Mouse (Mus musculus) T-helper 17 cell (primary cell): Measurements from ENCODE around the gene Ppil1.

Experiments used
- in situ Hi-C, 2 experiments: fragments of 300-600 bp; cut with MboI, MseI; formaldehyde crosslinking; loops; 1 replicate in 1 of 2; 2 replicates in 1 of 2; pipeline ENCODE4 v1.15.1; 2025; ENCODE audit warnings: high pct_unique_total_duplicates in 2 of 2

Ppil1 gene

DNA sequence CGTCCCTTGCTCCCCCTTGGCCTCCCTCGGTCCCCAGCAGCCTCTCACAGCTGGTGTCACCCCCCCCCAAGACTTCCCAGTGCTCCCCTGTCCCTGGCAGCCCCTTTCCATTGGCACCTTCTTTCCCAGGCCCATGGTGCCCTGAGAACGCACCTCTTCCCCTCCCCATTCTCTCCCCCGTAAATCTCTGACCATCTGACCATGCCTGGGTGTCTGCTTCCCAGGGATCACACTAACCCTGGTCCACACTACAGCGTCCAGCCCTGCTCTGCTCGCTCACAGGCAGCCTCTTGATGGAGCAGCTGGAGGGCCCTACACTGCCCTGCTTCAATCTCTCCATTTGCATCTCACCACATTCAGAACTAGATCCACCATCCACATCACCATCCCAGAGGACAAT is 7.5 kb downstream of the Ppil1 start:
- in situ Hi-C loops: loop anchor here (5.0 to 25.0 kb wide), 3 partner anchors 79 to 251 kb away; partner anchors contain the start of gene Fgd2 (in 1 of the 2)

DNA sequence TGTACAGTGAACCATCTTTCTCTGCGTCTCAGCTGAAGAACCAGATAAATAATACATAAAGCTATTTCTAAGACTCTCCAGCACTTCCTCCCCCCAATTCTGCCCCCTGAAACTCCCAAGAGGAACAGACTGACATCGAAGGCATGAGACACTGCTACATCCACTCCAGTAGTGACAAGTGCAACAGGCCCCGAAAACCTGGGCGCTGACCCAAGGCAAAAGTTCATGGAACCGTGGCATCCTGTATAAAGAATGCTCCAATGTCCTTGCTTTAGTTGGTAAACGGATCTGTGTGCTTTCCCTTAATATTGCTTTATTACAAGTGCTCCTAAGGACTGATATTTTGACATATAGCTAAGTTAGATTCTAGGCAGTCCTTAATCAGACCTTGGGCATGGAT is 9.2 kb downstream of the Ppil1 start:
- in situ Hi-C loops: loop anchor here (5.0 to 25.0 kb wide), 3 partner anchors 77 to 253 kb away; partner anchors contain the start of gene Fgd2 (in 1 of the 2)

DNA sequence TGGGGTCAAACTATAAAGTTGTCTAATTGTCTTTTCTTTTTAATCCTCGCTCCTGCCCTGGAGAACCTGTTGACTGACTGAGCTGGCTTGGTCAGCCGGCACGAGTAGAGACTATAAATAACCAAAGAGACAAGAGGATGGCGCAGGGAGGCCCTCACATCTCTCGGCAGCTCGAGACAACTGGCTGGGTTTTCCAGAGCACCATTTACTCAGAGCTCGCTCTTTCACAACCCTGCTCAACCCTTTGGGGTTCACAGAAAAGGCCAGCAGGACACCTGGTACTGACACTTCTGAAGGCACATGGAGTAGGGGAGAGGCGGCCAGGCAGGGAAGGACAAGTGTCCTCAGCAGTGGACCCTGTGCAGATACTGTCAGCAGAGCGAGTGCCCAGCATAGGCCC is 10.3 kb downstream of the Ppil1 start:
- in situ Hi-C loops: loop anchor here in 1 of 2 experiments (25.0 kb wide), 1 partner anchor 109 kb away; the partner anchor contains the start of gene Fgd2

DNA sequence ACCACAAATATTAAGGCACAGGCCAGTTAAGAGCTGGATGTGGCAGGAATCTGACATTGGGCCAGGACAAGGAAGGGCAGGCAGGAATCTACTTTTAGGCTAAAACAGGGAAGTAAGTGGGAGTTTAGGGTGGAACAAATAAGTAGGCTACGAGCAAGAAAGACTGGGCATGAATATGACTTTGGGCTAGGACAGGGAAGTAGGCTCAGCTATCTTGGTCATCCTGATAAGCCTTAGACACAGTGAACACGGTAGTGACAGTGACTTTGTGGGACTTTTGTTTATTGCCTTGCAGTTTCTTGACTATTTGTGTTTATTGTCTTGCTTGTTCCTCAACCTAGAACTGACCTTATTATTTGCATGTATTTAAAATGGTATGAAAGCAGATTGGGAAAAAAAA is 10.8 kb downstream of the Ppil1 start:
- in situ Hi-C loops: loop anchor here in 1 of 2 experiments (25.0 kb wide), 1 partner anchor 109 kb away; the partner anchor contains the start of gene Fgd2

DNA sequence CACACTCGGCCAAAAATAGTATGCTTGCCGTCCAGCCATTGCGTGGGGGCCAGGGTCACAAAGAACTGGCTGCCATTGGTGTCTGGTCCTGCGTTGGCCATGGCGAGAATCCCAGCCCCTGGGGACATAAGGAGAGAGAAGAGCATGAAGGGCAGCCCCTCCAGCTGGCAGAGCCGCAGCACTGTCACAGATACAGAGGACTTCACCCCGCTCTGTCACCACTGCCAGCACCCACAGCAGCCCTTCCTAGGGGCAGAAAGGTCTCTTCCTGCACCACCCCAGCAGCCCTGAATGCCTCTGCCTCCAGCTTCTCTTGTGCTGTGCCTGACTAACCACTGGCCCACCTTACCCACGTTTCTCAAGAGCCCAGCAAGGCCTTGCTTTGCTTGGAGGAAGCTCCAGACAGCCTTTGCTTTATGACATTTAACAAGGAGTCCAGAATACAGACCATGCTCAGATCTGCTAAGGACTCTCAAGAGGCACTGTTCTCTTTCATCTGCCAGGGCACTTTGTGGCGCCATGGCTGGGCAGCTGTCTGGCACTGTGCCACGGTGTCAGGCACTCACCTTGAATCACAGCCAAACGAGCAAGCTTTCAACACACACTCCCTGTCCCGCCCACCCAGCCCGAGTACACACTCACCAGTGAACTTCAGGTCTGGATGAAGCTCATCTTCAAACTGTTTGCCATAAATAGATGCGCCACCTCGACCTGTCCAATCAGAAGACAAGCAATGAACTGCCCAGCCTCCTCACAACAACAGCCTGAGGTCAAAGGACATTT is 12.2 kb downstream of the Ppil1 start:
- in situ Hi-C loops: loop anchor here in 1 of 2 experiments (25.0 kb wide), 1 partner anchor 111 kb away; the partner anchor contains the start of gene Fgd2

DNA sequence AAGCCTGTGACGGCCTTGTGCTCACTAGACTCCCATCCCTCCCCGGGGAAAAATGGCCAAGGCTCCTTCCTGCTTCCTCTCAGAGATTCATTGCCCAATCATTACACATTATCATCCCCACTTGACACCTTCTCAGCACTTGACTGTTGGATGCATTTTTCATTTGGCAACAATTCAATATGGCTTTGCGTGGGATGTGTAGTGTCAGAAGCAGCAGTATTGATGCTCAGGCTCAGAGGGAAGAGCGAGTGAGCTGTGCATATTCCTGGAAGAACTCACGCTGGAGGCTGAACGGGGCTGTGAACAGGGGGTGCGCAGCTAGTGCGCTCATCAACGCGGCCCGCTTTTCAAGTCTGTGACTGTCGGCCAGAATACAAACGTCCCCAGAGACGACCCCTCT is 13.0 kb downstream of the Ppil1 start:
- in situ Hi-C loops: loop anchor here in 1 of 2 experiments (25.0 kb wide), 1 partner anchor 111 kb away; the partner anchor contains the start of gene Fgd2

DNA sequence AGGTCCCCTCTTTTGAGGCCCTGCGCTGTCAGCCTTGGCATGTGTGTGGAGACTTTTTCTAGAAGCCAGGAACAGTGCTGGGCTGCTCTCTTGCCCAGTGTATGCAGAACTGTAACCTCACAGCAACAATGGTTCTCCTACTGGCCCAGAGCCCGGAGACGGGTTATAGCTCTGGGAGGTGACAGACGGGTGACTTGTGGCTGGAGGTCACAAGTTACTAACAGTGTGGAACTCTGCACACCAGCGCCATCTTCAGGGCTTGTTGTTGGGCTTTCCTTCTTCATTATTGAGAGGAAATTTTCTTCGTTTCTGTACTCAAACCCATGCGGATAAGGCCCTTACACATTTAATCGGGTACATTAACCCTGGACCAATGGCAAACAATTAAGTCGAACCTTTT is 14.5 kb downstream of the Ppil1 start:
- in situ Hi-C loops: loop anchor here in 1 of 2 experiments (5.0 kb wide), 1 partner anchor 197 kb away; no protein-coding TSS in a partner anchor

DNA sequence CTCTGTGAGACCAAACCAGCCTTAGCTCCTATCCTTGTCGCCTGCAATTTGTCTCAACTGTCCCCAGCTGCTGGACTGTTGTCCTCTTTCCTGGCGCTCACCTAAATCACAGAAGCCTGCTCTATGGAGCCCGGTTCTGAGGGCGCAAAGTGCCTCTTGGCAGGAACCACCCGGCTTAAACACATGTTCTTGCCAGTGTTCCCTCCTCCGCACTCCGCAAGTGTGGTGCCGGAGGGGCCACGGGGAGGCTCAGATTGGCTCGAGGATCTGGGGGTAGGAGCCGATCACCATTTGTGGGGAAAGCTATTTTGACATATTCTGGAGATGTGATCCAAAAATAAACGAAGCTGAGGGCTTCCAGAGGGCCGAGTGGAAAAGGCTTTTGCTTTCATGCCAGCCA is 16.1 kb downstream of the Ppil1 start:
- in situ Hi-C loops: loop anchor here in 1 of 2 experiments (5.0 kb wide), 1 partner anchor 196 kb away; no protein-coding TSS in a partner anchor

DNA sequence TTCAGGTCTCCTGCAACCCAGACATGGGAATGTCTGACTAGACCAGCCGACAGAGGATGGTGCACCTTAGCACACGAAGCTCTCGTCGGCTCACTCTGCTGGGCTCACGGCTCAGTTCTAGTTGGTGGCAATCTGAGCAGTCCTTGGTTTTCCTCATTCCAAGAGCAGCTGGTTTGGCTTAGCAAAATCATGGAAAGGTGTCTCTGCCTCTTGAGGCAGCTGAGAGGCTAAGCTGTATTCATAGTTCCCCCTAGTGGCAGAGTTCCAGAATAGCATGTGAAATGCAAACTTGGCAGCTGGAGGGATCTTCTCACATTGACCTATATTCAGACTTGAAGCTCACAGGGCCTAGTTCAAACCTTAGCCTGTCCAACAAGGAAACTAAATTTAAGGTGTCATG is 17.4 kb downstream of the Ppil1 start:
- in situ Hi-C loops: loop anchor here in 1 of 2 experiments (5.0 kb wide), 1 partner anchor 194 kb away; no protein-coding TSS in a partner anchor

DNA sequence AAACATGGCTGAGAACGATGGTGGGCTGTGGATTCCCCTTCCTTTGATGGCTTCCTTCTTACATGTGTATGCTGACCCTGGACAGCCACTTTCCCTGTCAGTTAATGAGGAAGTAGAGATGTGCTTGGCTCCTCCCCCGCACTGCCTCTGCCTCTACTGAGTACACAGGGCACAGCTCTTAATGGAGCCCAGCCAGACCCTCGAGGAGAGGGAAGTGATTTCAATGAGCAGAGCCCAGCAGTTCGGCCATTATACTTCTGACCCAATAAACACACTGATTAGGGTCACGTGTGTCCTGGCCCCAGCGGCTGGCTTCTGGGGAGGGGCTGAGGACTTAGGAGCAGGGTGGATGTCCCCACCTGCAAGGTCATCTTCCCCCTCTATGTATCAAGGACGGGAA is 18.3 kb downstream of the Ppil1 start:
- in situ Hi-C loops: loop anchor here in 1 of 2 experiments (5.0 kb wide), 1 partner anchor 193 kb away; no protein-coding TSS in a partner anchor

DNA sequence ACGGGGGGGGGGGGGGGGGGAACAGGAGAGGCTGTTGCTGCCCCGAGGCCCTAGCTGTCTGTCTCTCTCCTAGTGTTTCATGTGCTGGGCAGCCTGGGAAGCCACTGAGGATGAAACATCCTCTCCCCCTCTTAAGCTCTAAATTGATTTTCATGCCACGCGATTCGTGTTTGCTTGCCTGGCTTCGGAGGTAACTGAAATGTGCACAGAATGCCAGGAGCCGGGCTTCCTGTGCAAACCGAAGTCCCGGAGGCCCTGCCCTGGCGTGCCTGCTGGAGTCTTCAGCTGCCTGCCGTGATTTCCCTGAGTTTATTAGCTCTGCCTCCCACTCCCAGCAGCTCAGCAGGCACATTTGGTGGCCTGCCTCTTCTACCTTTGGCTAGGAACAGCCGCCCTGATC is 19.1 kb downstream of the Ppil1 start:
- in situ Hi-C loops: loop anchor here in 1 of 2 experiments (5.0 kb wide), 1 partner anchor 193 kb away; no protein-coding TSS in a partner anchor

DNA sequence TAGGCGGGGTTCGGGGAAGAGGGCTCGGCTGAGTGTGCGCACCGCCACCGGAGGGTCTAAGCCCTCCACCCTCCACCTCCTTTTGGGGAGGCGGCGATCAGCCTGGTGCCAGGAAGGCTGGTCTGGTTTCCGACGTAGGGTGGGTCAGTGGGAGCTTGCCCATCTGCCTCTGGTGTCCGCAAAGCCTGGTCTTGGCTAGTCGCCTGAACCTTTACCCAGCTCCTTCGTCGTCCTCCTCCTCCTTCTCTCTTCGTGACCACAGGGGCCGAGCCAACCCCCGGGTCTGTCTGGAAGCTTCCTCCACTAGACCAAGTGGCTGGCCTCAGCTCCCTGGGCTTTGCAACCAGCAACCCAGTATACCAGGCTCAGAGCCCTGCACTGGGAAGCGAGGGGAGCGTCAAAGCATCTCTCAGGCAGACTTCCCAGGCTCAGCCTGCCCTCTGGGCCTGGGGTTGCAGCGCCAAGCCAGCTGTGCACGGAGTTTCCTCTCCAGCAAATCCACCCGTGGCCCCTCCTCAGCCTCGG is 25.5 kb downstream of the Ppil1 start:
- in situ Hi-C loops: loop anchor here in 1 of 2 experiments (5.0 kb wide), 1 partner anchor 61 kb away; no protein-coding TSS in a partner anchor

DNA sequence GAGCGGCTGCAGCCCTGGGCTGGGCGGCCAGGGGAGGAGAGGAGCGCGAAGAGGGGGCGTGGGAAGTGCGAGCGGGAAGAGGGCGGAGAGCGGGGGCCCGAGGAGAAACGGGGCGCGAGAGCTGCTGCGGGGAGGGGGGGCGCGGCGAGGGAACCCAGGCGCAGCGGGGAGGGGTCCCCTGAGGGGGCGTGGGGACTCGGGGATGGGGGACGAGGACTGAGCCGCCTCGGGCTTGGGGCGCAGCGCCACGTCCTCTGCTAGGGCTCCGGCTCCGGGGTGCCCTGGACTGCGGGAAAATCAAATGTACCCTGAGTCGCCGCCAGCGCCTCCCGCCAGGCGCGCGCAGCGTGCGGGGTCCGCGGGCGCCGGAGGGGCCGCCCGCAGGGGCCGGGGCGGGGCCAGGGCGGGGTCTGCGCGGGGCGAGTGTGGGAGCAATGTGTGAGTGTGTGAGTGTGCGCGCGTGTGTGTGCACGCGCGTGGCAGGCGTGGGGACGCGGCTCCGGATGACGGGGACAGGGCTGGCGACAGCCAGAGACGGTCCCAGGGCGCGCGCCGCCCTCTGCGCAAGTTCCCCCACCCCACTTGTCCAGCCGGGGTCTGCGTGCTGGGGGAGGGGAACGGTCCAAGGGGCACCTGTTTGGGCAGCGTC is 26.1 kb downstream of the Ppil1 start, which contains the start of gene Cpne5:
TSS of gene Cpne5 (minus strand) at position 396 of the 649 bp plus-strand sequence.
- in situ Hi-C loops: loop anchor here in 1 of 2 experiments (5.0 kb wide), 1 partner anchor 61 kb away; no protein-coding TSS in a partner anchor

DNA sequence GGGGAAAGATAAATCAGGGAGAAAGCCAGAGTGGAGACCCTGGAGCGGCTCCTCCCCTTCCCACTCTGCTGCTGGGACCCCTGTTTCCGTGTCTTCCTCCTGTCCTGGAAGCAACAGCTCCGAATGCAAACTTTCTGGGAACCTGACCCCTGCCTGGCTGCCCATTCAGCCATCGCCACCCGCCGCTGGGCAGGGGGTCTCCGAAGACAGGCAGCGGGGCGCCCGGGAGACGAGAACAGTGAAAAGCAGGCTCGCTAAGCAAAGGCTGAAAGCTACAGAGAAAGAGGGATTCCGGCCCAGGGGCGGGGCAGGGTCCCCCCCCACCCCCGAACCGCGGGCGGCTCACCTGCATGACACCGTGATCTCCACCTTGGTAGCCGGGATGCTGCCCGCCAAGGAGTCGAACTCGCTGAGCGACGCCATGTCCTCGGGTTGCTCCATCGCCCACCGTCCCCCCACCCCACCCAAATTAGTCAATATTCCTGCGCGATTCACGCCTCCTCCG is 26.7 kb downstream of the Ppil1 start:
- in situ Hi-C loops: loop anchor here in 1 of 2 experiments (5.0 kb wide), 1 partner anchor 60 kb away; no protein-coding TSS in a partner anchor

DNA sequence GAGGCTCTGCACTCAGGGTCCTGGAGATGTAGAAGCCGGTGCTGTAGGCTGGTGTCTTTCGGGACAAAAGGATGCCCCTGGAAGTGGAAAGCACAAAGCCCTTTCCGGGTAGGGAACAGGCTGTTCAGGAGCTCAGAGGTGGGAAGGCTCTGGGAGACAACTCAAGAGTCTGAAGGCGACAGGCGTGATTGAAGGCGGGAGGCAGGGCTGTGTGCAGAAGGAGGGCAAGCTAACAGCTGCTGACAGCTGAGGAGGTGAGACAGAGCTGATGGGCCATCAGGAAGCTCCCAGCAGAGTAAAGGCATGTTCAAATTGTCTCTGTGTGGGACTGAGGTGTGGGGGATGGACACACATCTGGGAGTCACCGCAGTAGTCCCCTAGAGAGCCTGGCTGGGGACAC is 27.9 kb downstream of the Ppil1 start:
- in situ Hi-C loops: loop anchor here in 1 of 2 experiments (5.0 kb wide), 1 partner anchor 59 kb away; no protein-coding TSS in a partner anchor

DNA sequence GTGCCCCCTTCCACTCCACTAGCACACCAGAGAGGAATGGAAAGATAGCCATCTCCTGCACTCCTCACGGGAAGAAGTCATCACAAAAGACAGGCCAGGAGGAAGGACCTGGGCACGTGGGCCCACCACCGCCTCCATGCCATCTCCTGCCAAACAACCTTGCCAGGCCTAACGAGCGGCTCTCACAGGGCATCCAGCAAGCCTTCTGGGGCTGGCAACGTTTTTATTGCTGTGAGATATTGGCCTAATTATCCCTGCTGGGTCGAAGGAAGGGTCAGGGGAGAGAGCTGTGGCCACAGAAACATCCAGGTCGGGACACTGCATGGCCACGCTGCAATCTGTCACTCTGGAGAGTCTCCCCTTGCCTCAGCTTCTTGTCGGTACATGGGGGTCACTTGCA is 32.9 kb downstream of the Ppil1 start:
- in situ Hi-C loops: no loop called here

DNA sequence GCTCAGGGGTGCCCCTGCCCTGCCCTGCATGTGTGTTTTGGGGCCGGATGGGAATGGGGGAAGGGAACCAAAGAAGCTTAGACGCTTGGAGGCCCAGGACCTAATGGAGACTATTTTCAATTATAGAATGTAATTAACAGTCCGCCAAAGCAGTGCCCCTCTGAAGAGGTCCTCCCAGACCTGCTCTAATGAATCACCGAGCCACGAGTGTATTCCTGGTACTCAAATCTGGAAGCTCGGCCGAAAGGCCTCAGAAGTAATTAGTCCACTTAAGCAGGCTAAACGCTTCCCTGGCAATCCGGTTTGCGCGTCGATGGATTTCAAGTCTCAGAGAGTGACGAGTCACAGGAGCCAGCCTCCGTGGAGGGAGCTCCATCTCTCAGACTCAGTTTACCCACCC is 43.4 kb downstream of the Ppil1 start:
- in situ Hi-C loops: no loop called here

DNA sequence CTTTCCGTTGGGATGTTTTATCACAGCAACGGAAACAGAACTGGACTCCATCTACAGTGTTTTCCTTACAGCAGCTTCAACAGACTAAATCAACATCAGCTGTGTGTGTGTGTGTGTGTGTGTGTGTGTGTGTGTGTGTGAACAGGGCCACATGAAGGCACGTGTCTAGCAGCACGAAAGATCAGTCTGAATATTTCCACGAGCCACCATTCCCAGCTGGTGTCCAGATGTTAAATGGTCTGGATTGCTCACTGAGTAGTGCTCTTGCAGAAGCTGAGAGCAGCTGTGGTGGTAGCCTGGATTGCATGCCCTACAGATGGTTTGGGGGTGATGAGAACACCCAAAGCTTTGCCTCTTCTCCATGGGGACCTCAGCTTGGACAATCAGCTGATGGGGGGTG is 46.0 kb downstream of the Ppil1 start:
- in situ Hi-C loops: loop anchor here in 1 of 2 experiments (10.0 kb wide), 1 partner anchor 1687 kb away; the partner anchor contains the start of gene Glp1r

DNA sequence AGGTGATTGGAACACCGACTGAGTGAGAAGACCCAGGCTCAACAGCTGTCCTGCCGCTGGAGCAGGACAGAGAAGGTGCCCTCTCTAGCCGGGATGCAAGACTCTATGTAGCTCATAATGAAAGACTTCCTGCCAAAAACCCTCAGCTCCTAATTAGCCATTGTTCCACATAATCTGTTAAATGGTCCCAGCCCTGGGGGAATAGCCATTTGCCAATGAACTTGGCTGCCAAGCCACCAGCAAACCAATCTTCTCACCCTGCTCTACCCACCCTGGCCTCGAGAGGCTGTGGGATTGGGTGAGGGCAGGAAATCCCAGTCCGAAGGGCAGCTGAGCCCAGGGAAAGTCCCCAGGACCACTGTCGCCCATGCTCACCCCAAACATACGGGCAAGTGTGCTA is 47.9 kb downstream of the Ppil1 start:
- in situ Hi-C loops: loop anchor here in 1 of 2 experiments (10.0 kb wide), 1 partner anchor 1689 kb away; the partner anchor contains the start of gene Glp1r

DNA sequence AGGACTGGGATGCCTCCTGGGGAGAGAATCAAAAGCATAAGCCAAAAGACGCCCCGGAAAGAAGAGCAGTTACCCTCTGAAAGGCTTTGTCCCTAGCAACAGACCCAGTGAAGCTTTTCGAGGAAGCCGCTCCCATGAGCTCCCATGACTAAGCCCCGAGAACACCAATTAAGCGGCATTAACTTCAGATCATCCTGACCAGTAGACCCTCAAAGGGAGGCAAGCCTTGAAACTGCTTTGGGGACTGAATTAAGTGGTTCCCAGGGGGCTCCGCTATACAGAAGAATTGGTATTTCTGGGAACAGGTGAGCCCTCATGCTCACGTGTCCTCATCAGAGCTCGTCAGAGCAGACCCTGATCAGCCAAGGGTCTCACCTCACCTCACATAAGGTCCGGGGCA is 49.3 kb downstream of the Ppil1 start:
- in situ Hi-C loops: loop anchor here in 1 of 2 experiments (10.0 kb wide), 1 partner anchor 1690 kb away; the partner anchor contains the start of gene Glp1r

DNA sequence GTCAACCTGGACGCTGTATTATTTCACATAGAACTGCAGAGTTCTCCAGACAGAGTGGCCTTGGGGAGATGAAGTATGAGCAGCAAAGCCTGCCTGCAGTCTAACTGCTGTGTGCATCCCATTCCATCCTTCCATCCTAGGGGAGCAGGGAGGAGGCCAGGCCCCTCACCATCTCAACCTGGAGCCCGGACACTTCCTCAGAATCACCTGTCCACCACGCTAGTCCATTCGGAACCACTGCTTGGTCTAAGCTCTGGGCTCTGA is 49.9 kb downstream of the Ppil1 start:
- in situ Hi-C loops: loop anchor here in 1 of 2 experiments (10.0 kb wide), 1 partner anchor 1691 kb away; the partner anchor contains the start of gene Glp1r
